Mouse (Mus musculus) neural tube, embryonic 12.5 days (tissue): ENCODE data around the gene Polr2h. TPM values are rescaled to one million over a fixed set of nuclear protein-coding genes. Genes with fewer than 3 reads are reported as not detected.

Source experiments
- ATAC-seq: fragments of 200-750 bp; cut with Nextera tagmentation; 2 replicates; pipeline ENCODE4 v1.8.0; 2017; ENCODE audit warnings: low read depth, mild to moderate bottlenecking, moderate TSS enrichment, moderate library complexity; ENCODE audit not compliant: low FRiP score
- H3K27ac ChIP-seq: fragments of 300-500 bp; sonication (generic); 2 replicates; pipeline ENCODE4 v1.5.1; 2016
- H3K27me3 ChIP-seq: fragments of 300-500 bp; sonication (generic); replicated peaks from 2 replicates; pipeline ENCODE4 v1.6.1; 2016; ENCODE audit warnings: mild to moderate bottlenecking
- H3K36me3 ChIP-seq: fragments of 300-500 bp; sonication (generic); 2 replicates; pipeline ENCODE4 v1.6.1; 2016; ENCODE audit warnings: mild to moderate bottlenecking
- H3K4me1 ChIP-seq: fragments of 300-500 bp; sonication (generic); 2 replicates; pipeline ENCODE4 v1.6.1; 2016
- H3K4me2 ChIP-seq: fragments of 300-500 bp; sonication (generic); replicated peaks from 2 replicates; pipeline ENCODE4 v1.6.1; 2016; ENCODE audit warnings: mild to moderate bottlenecking
- H3K4me3 ChIP-seq: fragments of 300-500 bp; sonication (generic); 2 replicates; pipeline ENCODE4 v1.5.1; 2016
- H3K9ac ChIP-seq: fragments of 300-500 bp; sonication (generic); 2 replicates; pipeline ENCODE4 v1.6.1; 2016; ENCODE audit warnings: mild to moderate bottlenecking
- H3K9me3 ChIP-seq: fragments of 300-500 bp; sonication (generic); 2 replicates; pipeline ENCODE4 v1.6.1; 2016; ENCODE audit warnings: mild to moderate bottlenecking
- WGBS: fragments of 180-500 bp; shearing (Covaris S2); methylation state at CpG from one replicate; pipeline ENCODE4 v1.1.7; 2016; 5-methylcytosine and 5-hydroxymethylcytosine counted together
- polyA plus RNA-seq: library from polyadenylated mRNA; unstranded; fragments of >200 nt; fragmentation: Nextera tagmentation; extraction: Ambion mirVana; gene quantifications from 2 replicates; pipeline ENCODE4 v1.2.1, GENCODE M21; 2016

Polr2h gene
- polyA plus RNA-seq, 1 experiment from 2014 or later = 85.4 TPM

GRCm38 (mm10) chr16:20756052-20756451 is 38.6 kb downstream of the Polr2h start:
- Histone ChIP-seq H3K4me1 (no peaks in the 10 kb centered on the region), H3K9me3 (no peaks in the 10 kb centered on the region), H3K27me3 (no peaks in the 10 kb centered on the region), H3K9ac (no peak overlapping the region), H3K4me2 (no peak overlapping the region), H3K27ac (no peak overlapping the region), H3K4me3 (no peak overlapping the region), H3K36me3 (no peaks in the 10 kb centered on the region)
- 95% methylated on average over 5 of the region's 5 CpGs for WGBS
- ATAC-seq = no peak

GRCm38 (mm10) chr16:20757385-20757784 is 39.9 kb downstream of the Polr2h start:
- Histone ChIP-seq H3K36me3 (no peaks in the 10 kb centered on the region), H3K4me1 (no peaks in the 10 kb centered on the region), H3K9ac (no peak overlapping the region), H3K4me3 (no peak overlapping the region), H3K9me3 (no peaks in the 10 kb centered on the region), H3K27ac (no peak overlapping the region), H3K27me3 (no peaks in the 10 kb centered on the region), H3K4me2 (no peak overlapping the region)
- WGBS = 62% methylated on average over 1 of the region's 1 CpGs
- no peak for ATAC-seq

GRCm38 (mm10) chr16:20761681-20762080 is 44.2 kb downstream of the Polr2h start:
- Histone ChIP-seq H3K4me3 (no peak overlapping the region), H3K4me1 (no peaks in the 10 kb centered on the region), H3K9ac (no peak overlapping the region), H3K4me2 (no peak overlapping the region), H3K27me3 (no peaks in the 10 kb centered on the region), H3K27ac (no peak overlapping the region), H3K9me3 (no peaks in the 10 kb centered on the region), H3K36me3 (no peaks in the 10 kb centered on the region)
- WGBS = 11% methylated on average over 3 of the region's 3 CpGs
- ATAC-seq = no peak

- ATAC-seq = no peak
- no peaks in the 10 kb centered on the region for H3K9me3 ChIP-seq
- H3K4me3 ChIP-seq = no peak overlapping the region
- H3K9ac ChIP-seq = no peak overlapping the region
- no peak overlapping the region for H3K4me2 ChIP-seq
- no peaks in the 10 kb centered on the region for H3K4me1 ChIP-seq
- no peaks in the 10 kb centered on the region for H3K36me3 ChIP-seq
- no peaks in the 10 kb centered on the region for H3K27me3 ChIP-seq
- WGBS = 51% methylated on average over 9 of the region's 9 CpGs
- no peak overlapping the region for H3K27ac ChIP-seq
These were observed 47.8 kb downstream of the Polr2h start for GRCm38 (mm10) chr16:20765244-20765643.

Other genes starting within 250 kb of the Polr2h start
- gene Eif2b5, start 218.8 kb upstream of the Polr2h start, polyA plus RNA-seq = 121 and 125 TPM in 2 replicates
- 48.2 and 54.9 TPM in 2 replicates for gene Dvl3, start 200.7 kb upstream of the Polr2h start, polyA plus RNA-seq
- 922 and 966 TPM in 2 replicates for gene Ap2m1, start 182.2 kb upstream of the Polr2h start, polyA plus RNA-seq
- 70.9 and 81.2 TPM in 2 replicates for gene Abcf3, start 169.1 kb upstream of the Polr2h start, polyA plus RNA-seq
- 12.7 and 14.0 TPM in 2 replicates for gene Vwa5b2, start 128.2 kb upstream of the Polr2h start, polyA plus RNA-seq
- gene Eef1akmt4, start 106.1 kb upstream of the Polr2h start, polyA plus RNA-seq = 18.7 and 21.2 TPM in 2 replicates
- gene Gm49333, start 106.1 kb upstream of the Polr2h start, polyA plus RNA-seq = not detected in 2 replicates
- 43.3 and 44.5 TPM in 2 replicates for gene Alg3, start 105.9 kb upstream of the Polr2h start, polyA plus RNA-seq
- gene Camk2n2, start 96.4 kb upstream of the Polr2h start, polyA plus RNA-seq = 11.9 and 12.3 TPM in 2 replicates
- gene Ece2, start 87.8 kb upstream of the Polr2h start, polyA plus RNA-seq = 6.9 and 8.0 TPM in 2 replicates
- 412 and 424 TPM in 2 replicates for gene Psmd2, start 66.0 kb upstream of the Polr2h start, polyA plus RNA-seq
- gene Eif4g1, start 49.4 kb upstream of the Polr2h start, polyA plus RNA-seq = 183 and 190 TPM in 2 replicates
- gene Fam131a, start 24.4 kb upstream of the Polr2h start, polyA plus RNA-seq = 20.8 and 24.3 TPM in 2 replicates
- 40.8 and 43.3 TPM in 2 replicates for gene Clcn2, start 81 bp downstream of the Polr2h start, polyA plus RNA-seq
- 7.0 and 8.0 TPM in 2 replicates for gene Chrd, start 15.5 kb downstream of the Polr2h start, polyA plus RNA-seq
- gene Thpo, start 16.8 kb downstream of the Polr2h start, polyA plus RNA-seq = 1.2 and 1.3 TPM in 2 replicates